Mouse (Mus musculus) splenic B cell, adult 2 months (primary cell): ENCODE results near the gene Sidt2.

Source experiments
- DNase-seq: peaks from one replicate; pipeline ENCODE4 v3.0.0-alpha.2; 2011; ENCODE audit warnings: low read depth, low spot score
- H3K27me3 ChIP-seq: 2 replicates; pipeline ENCODE4 v1.6.1; 2012; ENCODE audit warnings: mild to moderate bottlenecking, low read length, moderate library complexity, mixed read lengths; ENCODE audit not compliant: control insufficient read depth, poor library complexity, insufficient read depth, severe bottlenecking
- H3K36me3 ChIP-seq: 2 replicates; pipeline ENCODE4 v1.6.1; 2012; ENCODE audit warnings: mild to moderate bottlenecking, low read length, moderate library complexity, mixed read lengths; ENCODE audit not compliant: control insufficient read depth, poor library complexity, insufficient read depth, severe bottlenecking

Sidt2 gene

GRCm38 (mm10) chr9:45941329-45941888 lies 13.6 kb downstream of the Sidt2 start:
- no peaks in the 10 kb centered on the region for H3K27me3 ChIP-seq
- no peak for DNase-seq
- H3K36me3 ChIP-seq, result peaks cover 20% of the 10 kb centered on the region

GRCm38 (mm10) chr9:45939794-45940193 lies 15.3 kb downstream of the Sidt2 start:
- no peak for DNase-seq
- Histone ChIP-seq H3K27me3 (no peaks in the 10 kb centered on the region), H3K36me3 (peaks cover 20% of the 10 kb centered on the region)

GRCm38 (mm10) chr9:45938952-45939637 lies 16.0 kb downstream of the Sidt2 start:
- H3K27me3 ChIP-seq, result no peaks in the 10 kb centered on the region
- peaks cover 20% of the 10 kb centered on the region for H3K36me3 ChIP-seq
- no peak for DNase-seq

- Histone ChIP-seq H3K27me3 (no peaks in the 10 kb centered on the region), H3K36me3 (peaks cover 16% of the 10 kb centered on the region)
- DNase-seq, result no peak
Measured at GRCm38 (mm10) chr9:45938088-45938487, 17.0 kb downstream of the Sidt2 start.

GRCm38 (mm10) chr9:45936883-45937282 lies 18.2 kb downstream of the Sidt2 start:
- Histone ChIP-seq H3K27me3 (no peaks in the 10 kb centered on the region), H3K36me3 (peaks cover 11% of the 10 kb centered on the region)
- DNase-seq, result peak; percentile 75

- Histone ChIP-seq H3K27me3 (no peaks in the 10 kb centered on the region), H3K36me3 (peaks cover 6% of the 10 kb centered on the region)
Measured at GRCm38 (mm10) chr9:45935628-45936210, 19.3 kb downstream of the Sidt2 start, which contains the start of gene Tagln. TSS of gene Tagln (minus strand) at chr9:45936058.

GRCm38 (mm10) chr9:45932571-45933415 lies 22.3 kb downstream of the Sidt2 start:
- Histone ChIP-seq H3K27me3 (no peaks in the 10 kb centered on the region), H3K36me3 (peaks cover 2% of the 10 kb centered on the region; the same call in 1 of the 2 replicates)
- DNase-seq, result no peak

More at GRCm38 (mm10) chr9:45935628-45936210, 19.3 kb downstream of the Sidt2 start, which contains the start of gene Tagln:
- DNase-seq, result no peak

- no peaks in the 10 kb centered on the region for H3K27me3 ChIP-seq
- no peak for DNase-seq
Measured at GRCm38 (mm10) chr9:45931958-45932357, 23.1 kb downstream of the Sidt2 start.

GRCm38 (mm10) chr9:45929285-45929684 lies 25.8 kb downstream of the Sidt2 start:
- peaks cover 12% of the 10 kb centered on the region for H3K36me3 ChIP-seq
- DNase-seq, result no peak
- no peaks in the 10 kb centered on the region for H3K27me3 ChIP-seq

More at GRCm38 (mm10) chr9:45931958-45932357, 23.1 kb downstream of the Sidt2 start:
- peaks cover 3% of the 10 kb centered on the region for H3K36me3 ChIP-seq

- H3K27me3 ChIP-seq, result no peaks in the 10 kb centered on the region
- DNase-seq, result no peak
- peaks cover 4% of the 10 kb centered on the region; the same call in 1 of the 2 replicates for H3K36me3 ChIP-seq
Measured at GRCm38 (mm10) chr9:45919895-45920294, 35.2 kb downstream of the Sidt2 start.

- no peak for DNase-seq
- Histone ChIP-seq H3K27me3 (no peaks in the 10 kb centered on the region), H3K36me3 (peaks cover 9% of the 10 kb centered on the region)
Measured at GRCm38 (mm10) chr9:45917041-45917934, 37.8 kb downstream of the Sidt2 start.

- no peak for DNase-seq
- peaks cover 12% of the 10 kb centered on the region for H3K36me3 ChIP-seq
- H3K27me3 ChIP-seq, result no peaks in the 10 kb centered on the region
Measured at GRCm38 (mm10) chr9:45915659-45916058, 39.4 kb downstream of the Sidt2 start.

GRCm38 (mm10) chr9:45911673-45912072 lies 43.4 kb downstream of the Sidt2 start:
- H3K36me3 ChIP-seq, result peaks cover 9% of the 10 kb centered on the region
- no peaks in the 10 kb centered on the region for H3K27me3 ChIP-seq
- peak; percentile 72 for DNase-seq

GRCm38 (mm10) chr9:45910995-45911394 lies 44.1 kb downstream of the Sidt2 start:
- Histone ChIP-seq H3K27me3 (no peaks in the 10 kb centered on the region), H3K36me3 (peaks cover 9% of the 10 kb centered on the region)
- no peak for DNase-seq
